Mouse (Mus musculus) ES-Bruce4 (cell line): ENCODE data around the gene Lamc3. TPM values are rescaled to one million over a fixed set of nuclear protein-coding genes. Genes with fewer than 3 reads are reported as not detected.
A peak's percentile ranks its signal among the peaks of the same experiment; 100 is the strongest.

ENCODE experiments used
- H3K27ac ChIP-seq: 2 replicates; pipeline ENCODE4 v1.5.1; 2012; ENCODE audit warnings: low read length, inconsistent platforms; ENCODE audit not compliant: insufficient read depth
- H3K27me3 ChIP-seq: 2 replicates; pipeline ENCODE4 v1.6.1; 2012; ENCODE audit warnings: mild to moderate bottlenecking, low read length, inconsistent platforms; ENCODE audit not compliant: control insufficient read depth, poor library complexity, insufficient read depth, severe bottlenecking
- H3K36me3 ChIP-seq: 2 replicates; pipeline ENCODE4 v1.6.1; 2012; ENCODE audit warnings: inconsistent platforms, mild to moderate bottlenecking, low read length, moderate library complexity; ENCODE audit not compliant: control insufficient read depth, poor library complexity, insufficient read depth, severe bottlenecking
- H3K4me1 ChIP-seq: one replicate; pipeline ENCODE4 v1.8.1; 2011; ENCODE audit warnings: low read length; ENCODE audit not compliant: control insufficient read depth, insufficient read depth
- H3K4me3 ChIP-seq: 2 replicates; pipeline ENCODE4 v1.5.1; 2011; ENCODE audit warnings: low read depth, mild to moderate bottlenecking, low read length
- H3K9ac ChIP-seq: 2 replicates; pipeline ENCODE4 v1.6.1; 2012; ENCODE audit warnings: low read depth, mild to moderate bottlenecking, inconsistent platforms; ENCODE audit not compliant: poor library complexity, severe bottlenecking
- H3K9me3 ChIP-seq: replicated peaks from 2 replicates; pipeline ENCODE4 v1.6.1; 2012; ENCODE audit warnings: mild to moderate bottlenecking, low read length, inconsistent platforms; ENCODE audit not compliant: control insufficient read depth, poor library complexity, insufficient read depth, severe bottlenecking
- CTCF ChIP-seq: IDR thresholded peaks from one replicate; pipeline ENCODE4 v1.8.1; 2011; ENCODE audit warnings: low read depth, low read length
- EP300 ChIP-seq: IDR thresholded peaks from 2 replicates; pipeline ENCODE4 v1.6.1; 2011; ENCODE audit warnings: low read depth, low read length; ENCODE audit not compliant: insufficient read depth
- POLR2A ChIP-seq: IDR thresholded peaks from one replicate; pipeline ENCODE4 v1.8.1; 2011; ENCODE audit warnings: low read length; ENCODE audit not compliant: insufficient read depth
- polyA plus RNA-seq: library from polyadenylated mRNA; stranded (reverse); fragments of >200 nt; gene quantifications from 2 replicates; pipeline ENCODE4 v1.2.4, GENCODE M21; 2011; ENCODE audit warnings: low read depth; ENCODE audit not compliant: missing spikeins, insufficient read depth, insufficient read length

Gene Lamc3
- polyA plus RNA-seq, 1 experiment: not detected

- Histone ChIP-seq H3K27me3 (no peaks in the 10 kb centered on the region), H3K9me3 (no peaks in the 10 kb centered on the region), H3K9ac (no peak overlapping the region), H3K36me3 (no peaks in the 10 kb centered on the region), H3K4me1 (peaks cover 5% of the 10 kb centered on the region), H3K27ac (no peak overlapping the region), H3K4me3 (no peak overlapping the region)
- TF ChIP-seq EP300 (no peak), CTCF (no peak), POLR2A (no peak)
Measured at GRCm38 (mm10) chr2:31962501-31963224, 75.6 kb downstream of the Lamc3 start.

GRCm38 (mm10) chr2:31963491-31963890, 76.4 kb downstream of the Lamc3 start:
- Histone ChIP-seq H3K27ac (no peak overlapping the region), H3K9ac (no peak overlapping the region), H3K4me1 (peaks cover 4% of the 10 kb centered on the region), H3K4me3 (no peak overlapping the region), H3K9me3 (no peaks in the 10 kb centered on the region), H3K36me3 (no peaks in the 10 kb centered on the region), H3K27me3 (no peaks in the 10 kb centered on the region)
- no peak for TF ChIP-seq CTCF
- TF ChIP-seq POLR2A: no peak
- TF ChIP-seq EP300: no peak

GRCm38 (mm10) chr2:31964191-31964590, 77.1 kb downstream of the Lamc3 start:
- TF ChIP-seq EP300 (no peak), CTCF (no peak), POLR2A (no peak)
- Histone ChIP-seq H3K4me3 (no peak overlapping the region), H3K4me1 (peaks cover 4% of the 10 kb centered on the region), H3K36me3 (no peaks in the 10 kb centered on the region), H3K9ac (no peak overlapping the region), H3K27me3 (no peaks in the 10 kb centered on the region), H3K9me3 (no peaks in the 10 kb centered on the region), H3K27ac (no peak overlapping the region)

- Histone ChIP-seq H3K27me3 (no peaks in the 10 kb centered on the region), H3K9ac (no peak overlapping the region), H3K9me3 (no peaks in the 10 kb centered on the region), H3K36me3 (no peaks in the 10 kb centered on the region), H3K4me3 (no peak overlapping the region), H3K27ac (no peak overlapping the region), H3K4me1 (peaks cover 4% of the 10 kb centered on the region)
- TF ChIP-seq CTCF (peak; percentile 85), EP300 (no peak), POLR2A (no peak)
Measured at GRCm38 (mm10) chr2:31965110-31965509, 78.0 kb downstream of the Lamc3 start.

GRCm38 (mm10) chr2:31966801-31967200, 79.7 kb downstream of the Lamc3 start:
- Histone ChIP-seq H3K36me3 (no peaks in the 10 kb centered on the region), H3K27ac (no peak overlapping the region), H3K4me3 (no peak overlapping the region), H3K27me3 (no peaks in the 10 kb centered on the region), H3K9me3 (no peaks in the 10 kb centered on the region), H3K4me1 (peaks cover under 1% of the 10 kb centered on the region), H3K9ac (no peak overlapping the region)
- TF ChIP-seq POLR2A (no peak), EP300 (no peak), CTCF (no peak)

GRCm38 (mm10) chr2:31972589-31972988, 85.5 kb downstream of the Lamc3 start:
- peaks cover 11% of the 10 kb centered on the region for H3K36me3 ChIP-seq
- H3K9me3 ChIP-seq: no peaks in the 10 kb centered on the region
- no peak overlapping the region for H3K9ac ChIP-seq

More at GRCm38 (mm10) chr2:31972589-31972988, 85.5 kb downstream of the Lamc3 start:
- no peaks in the 10 kb centered on the region for H3K27me3 ChIP-seq
- no peaks in the 10 kb centered on the region for H3K4me1 ChIP-seq
- no peak overlapping the region for H3K27ac ChIP-seq
- H3K4me3 ChIP-seq: no peak overlapping the region
- TF ChIP-seq EP300: no peak
- no peak for TF ChIP-seq POLR2A
- no peak for TF ChIP-seq CTCF
